Mouse (Mus musculus): ENCODE measurements around the gene Atp13a2. TPM values are rescaled to one million over a fixed set of nuclear protein-coding genes. Genes with fewer than 3 reads are reported as not detected.

The Atp13a2 gene
- 12.9 and 13.3 TPM in 2 replicates for total RNA-seq (2014; rRNA removed)
- polyA plus RNA-seq (2012; rRNA removed): 32.5 and 34.0 TPM in 2 replicates

DNA sequence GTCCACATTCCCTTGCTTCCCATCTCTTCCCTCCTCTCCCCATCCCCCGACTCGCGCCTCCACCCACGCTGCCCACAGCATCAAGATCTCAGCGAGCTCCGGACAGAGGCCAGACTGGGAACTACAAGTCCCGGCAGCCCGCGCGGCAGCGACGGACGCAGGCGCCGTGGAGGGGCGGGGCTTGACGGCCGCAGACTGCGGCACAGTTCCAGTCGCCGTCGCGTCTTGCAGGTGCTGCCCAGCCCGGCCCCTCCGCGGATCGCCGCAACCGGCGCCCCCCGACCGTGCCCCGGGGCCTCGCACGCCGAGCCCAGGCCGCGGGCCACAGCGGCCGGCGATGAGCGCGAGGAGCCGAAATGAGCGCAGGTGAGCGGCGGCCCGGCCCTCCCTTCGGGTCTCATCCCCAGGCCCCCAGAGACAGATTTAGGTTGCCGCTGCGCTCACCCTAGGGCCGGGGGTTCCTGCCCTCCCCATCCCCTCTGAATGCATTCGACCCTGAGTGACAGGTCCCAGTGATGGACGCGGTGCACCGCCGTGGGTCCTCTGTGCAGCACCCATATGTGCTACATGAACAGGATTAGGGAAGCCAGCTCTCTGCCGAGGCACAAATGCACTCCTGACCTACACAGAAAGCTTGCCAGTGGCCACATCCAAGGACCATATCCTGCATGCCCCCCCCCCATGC, at the start of gene Atp13a2:
Atp13a2 (plus strand) TSS at position 163 of the 685 bp plus-strand sequence.
- no peaks in the 10 kb centered on the region for H3K4me1 ChIP-seq (ENCODE audit: control insufficient read depth, insufficient read depth, low read length)
- no peak for TF ChIP-seq CTCF (IDR thresholded peaks at IDR 0.05; ENCODE audit: low read depth, low read length)
- peak; percentile 38; the same call in 1 of the 2 replicates for TF ChIP-seq POLR2A (IDR thresholded peaks at IDR 0.05; ENCODE audit: extremely low read depth, insufficient read depth, low read length)
- H3K36me3 ChIP-seq (ENCODE audit: control insufficient read depth, insufficient read depth, low read length): no peaks in the 10 kb centered on the region
- peak; percentile 58 for DNase-seq (ENCODE audit: extremely low read depth, low read depth, low spot score)
- peak within 1 kb of the TSS; percentile 86 for H3K9ac ChIP-seq (ENCODE audit: low read depth, low read length)
- WGBS: under 1% methylated on average over 58 of the region's 58 CpGs
- peak within 1 kb of the TSS; percentile 82 for H3K4me3 ChIP-seq (ENCODE audit: insufficient read depth, low read depth, low read length)
- H3K27ac ChIP-seq (replicated peaks; ENCODE audit: insufficient read depth, low read depth, low read length): no peak within 1 kb of the TSS
- peaks cover 3% of the 10 kb centered on the region; the same call in 1 of the 2 replicates for H3K79me2 ChIP-seq (ENCODE audit: control insufficient read depth, insufficient read depth, low read length)
- no peaks in the 10 kb centered on the region for H3K27me3 ChIP-seq (ENCODE audit: control insufficient read depth, insufficient read depth, low read length)

DNA sequence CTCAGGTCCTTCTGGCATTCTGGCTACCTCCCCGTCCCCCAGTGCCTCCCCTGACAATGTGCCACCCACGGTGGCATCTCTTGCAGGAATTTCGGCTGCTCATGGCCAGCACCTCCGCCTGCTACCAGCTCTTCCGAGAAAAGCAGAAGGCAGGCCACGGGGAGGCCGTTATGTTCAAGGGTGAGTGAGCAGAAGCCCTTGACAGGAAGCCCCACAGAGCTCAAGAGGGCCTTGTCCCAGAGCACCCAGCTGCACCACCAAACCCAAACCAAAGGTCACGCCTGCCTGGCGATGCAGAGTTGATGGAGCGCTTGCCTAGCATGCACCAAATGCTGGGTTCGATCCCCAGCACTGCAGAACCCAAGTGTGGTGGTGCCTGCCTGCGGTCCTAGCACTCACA, 42.3 kb upstream of the Atp13a2 start:
- no peak for DNase-seq (ENCODE audit: extremely low read depth, low read depth, low spot score)
- Histone ChIP-seq H3K4me3 (ENCODE audit: insufficient read depth, low read depth, low read length) (no peak overlapping the region), H3K27ac (replicated peaks; ENCODE audit: insufficient read depth, low read depth, low read length) (no peak overlapping the region), H3K79me2 (ENCODE audit: control insufficient read depth, insufficient read depth, low read length) (no peaks in the 10 kb centered on the region), H3K9ac (ENCODE audit: low read depth, low read length) (no peak overlapping the region), H3K4me1 (ENCODE audit: control insufficient read depth, insufficient read depth, low read length) (no peaks in the 10 kb centered on the region), H3K27me3 (ENCODE audit: control insufficient read depth, insufficient read depth, low read length) (no peaks in the 10 kb centered on the region), H3K36me3 (ENCODE audit: control insufficient read depth, insufficient read depth, low read length) (no peaks in the 10 kb centered on the region)
- TF ChIP-seq POLR2A (IDR thresholded peaks at IDR 0.05; ENCODE audit: extremely low read depth, insufficient read depth, low read length) (no peak), CTCF (IDR thresholded peaks at IDR 0.05; ENCODE audit: low read depth, low read length) (no peak)
- 91% methylated on average over 12 of the region's 12 CpGs for WGBS

DNA sequence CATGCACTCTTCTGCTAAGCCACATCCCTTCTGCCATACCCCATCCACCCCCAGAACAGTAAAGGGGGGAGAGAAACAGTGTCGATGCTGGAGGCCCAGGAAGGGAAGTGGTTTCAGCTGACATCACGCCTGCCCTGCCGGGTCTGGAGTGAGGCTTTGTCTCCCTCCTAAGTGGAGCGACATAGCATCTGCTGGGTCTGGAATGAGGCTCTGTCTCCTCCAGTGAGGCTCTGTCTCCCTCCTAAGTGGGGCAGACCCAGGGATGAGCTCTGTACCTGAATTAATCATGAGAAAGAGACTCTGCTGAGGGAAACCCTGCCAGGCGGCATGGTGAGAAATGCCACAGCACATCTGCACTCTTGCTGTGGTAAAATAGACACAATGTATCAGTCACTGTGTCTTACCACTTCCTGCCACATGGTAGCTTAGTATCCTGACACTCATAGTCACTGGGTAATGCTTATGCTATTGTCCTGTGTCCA, 41.7 kb upstream of the Atp13a2 start:
- H3K9ac ChIP-seq (ENCODE audit: low read depth, low read length): no peak overlapping the region
- no peaks in the 10 kb centered on the region for H3K79me2 ChIP-seq (ENCODE audit: control insufficient read depth, insufficient read depth, low read length)
- no peaks in the 10 kb centered on the region for H3K27me3 ChIP-seq (ENCODE audit: control insufficient read depth, insufficient read depth, low read length)
- H3K36me3 ChIP-seq (ENCODE audit: control insufficient read depth, insufficient read depth, low read length): no peaks in the 10 kb centered on the region
- WGBS: 87% methylated on average over 5 of the region's 5 CpGs
- no peak for DNase-seq (ENCODE audit: extremely low read depth, low read depth, low spot score)
- H3K27ac ChIP-seq (replicated peaks; ENCODE audit: insufficient read depth, low read depth, low read length): no peak overlapping the region
- no peak overlapping the region for H3K4me3 ChIP-seq (ENCODE audit: insufficient read depth, low read depth, low read length)
- TF ChIP-seq CTCF (IDR thresholded peaks at IDR 0.05; ENCODE audit: low read depth, low read length): no peak
- no peak for TF ChIP-seq POLR2A (IDR thresholded peaks at IDR 0.05; ENCODE audit: extremely low read depth, insufficient read depth, low read length)
- H3K4me1 ChIP-seq (ENCODE audit: control insufficient read depth, insufficient read depth, low read length): no peaks in the 10 kb centered on the region

DNA sequence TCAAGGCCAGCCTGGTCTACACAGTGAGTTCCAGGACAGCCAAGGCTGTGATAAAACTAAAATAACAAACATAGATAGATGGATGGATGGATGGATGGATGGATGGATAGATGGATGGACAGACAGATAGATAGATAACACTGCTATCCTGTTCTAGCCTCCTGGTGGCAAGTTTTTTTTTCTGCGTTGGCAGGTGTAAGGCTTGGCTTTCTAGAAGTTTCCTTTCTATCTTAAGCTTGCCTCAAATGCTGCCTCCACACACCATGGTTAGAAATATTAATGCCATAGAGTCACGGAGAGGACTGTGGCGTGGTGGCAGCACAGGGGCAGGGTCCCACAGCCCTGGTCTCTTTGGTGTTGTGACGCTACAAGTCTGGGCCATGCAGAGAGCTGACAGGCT, 41.1 kb upstream of the Atp13a2 start:
- H3K4me3 ChIP-seq (ENCODE audit: insufficient read depth, low read depth, low read length): no peak overlapping the region
- no peaks in the 10 kb centered on the region for H3K36me3 ChIP-seq (ENCODE audit: control insufficient read depth, insufficient read depth, low read length)
- H3K79me2 ChIP-seq (ENCODE audit: control insufficient read depth, insufficient read depth, low read length): no peaks in the 10 kb centered on the region
- DNase-seq (ENCODE audit: extremely low read depth, low read depth, low spot score): no peak
- H3K9ac ChIP-seq (ENCODE audit: low read depth, low read length): no peak overlapping the region
- WGBS: 91% methylated on average over 4 of the region's 4 CpGs
- H3K4me1 ChIP-seq (ENCODE audit: control insufficient read depth, insufficient read depth, low read length): no peaks in the 10 kb centered on the region
- no peaks in the 10 kb centered on the region for H3K27me3 ChIP-seq (ENCODE audit: control insufficient read depth, insufficient read depth, low read length)
- H3K27ac ChIP-seq (replicated peaks; ENCODE audit: insufficient read depth, low read depth, low read length): no peak overlapping the region
- TF ChIP-seq CTCF (IDR thresholded peaks at IDR 0.05; ENCODE audit: low read depth, low read length) (no peak), POLR2A (IDR thresholded peaks at IDR 0.05; ENCODE audit: extremely low read depth, insufficient read depth, low read length) (no peak)

DNA sequence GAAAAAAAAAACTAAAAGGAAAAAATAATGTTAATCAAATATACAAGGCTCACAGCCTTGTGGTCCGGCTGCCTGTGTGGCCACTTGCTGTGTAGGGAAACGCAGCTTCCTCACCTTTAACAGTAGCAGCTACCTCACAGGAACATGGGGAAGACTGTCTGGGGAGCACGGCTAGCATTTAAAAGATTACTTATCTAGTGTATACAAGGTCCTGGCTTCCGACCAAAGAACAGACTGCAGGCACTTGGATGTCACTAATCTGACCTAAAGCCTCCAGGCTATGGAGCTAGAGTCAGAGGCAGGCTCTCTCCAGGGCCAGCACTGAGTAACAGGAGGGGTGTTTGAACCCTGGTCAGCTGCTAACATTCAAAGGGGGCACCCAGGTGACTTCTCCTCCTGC, 40.6 kb upstream of the Atp13a2 start:
- 53% methylated on average over 4 of the region's 4 CpGs for WGBS

More for the DNA sequence above, 40.6 kb upstream of the Atp13a2 start:
- TF ChIP-seq CTCF (IDR thresholded peaks at IDR 0.05; ENCODE audit: low read depth, low read length) (no peak), POLR2A (IDR thresholded peaks at IDR 0.05; ENCODE audit: extremely low read depth, insufficient read depth, low read length) (no peak)
- Histone ChIP-seq H3K36me3 (ENCODE audit: control insufficient read depth, insufficient read depth, low read length) (no peaks in the 10 kb centered on the region), H3K4me1 (ENCODE audit: control insufficient read depth, insufficient read depth, low read length) (no peaks in the 10 kb centered on the region), H3K4me3 (ENCODE audit: insufficient read depth, low read depth, low read length) (no peak overlapping the region), H3K27ac (replicated peaks; ENCODE audit: insufficient read depth, low read depth, low read length) (no peak overlapping the region), H3K79me2 (ENCODE audit: control insufficient read depth, insufficient read depth, low read length) (no peaks in the 10 kb centered on the region), H3K27me3 (ENCODE audit: control insufficient read depth, insufficient read depth, low read length) (no peaks in the 10 kb centered on the region), H3K9ac (ENCODE audit: low read depth, low read length) (no peak overlapping the region)
- DNase-seq (ENCODE audit: extremely low read depth, low read depth, low spot score): no peak
